Mouse (Mus musculus) CH12F3 (cell line): Measurements from ENCODE around the gene Sult5a1.
"Not testable (repeated sequence)": the region's sequence is repeated elsewhere in the genome, so short reads cannot be mapped to it uniquely, and the experiment has no call there.

ENCODE experiments used
- in situ Hi-C: fragments of 300-500 bp; cut with MboI; formaldehyde crosslinking; loops from 2 replicates; pipeline ENCODE4 v1.14.3; 2020; ENCODE audit warnings: low sequenced_read_pairs

The Sult5a1 gene

DNA sequence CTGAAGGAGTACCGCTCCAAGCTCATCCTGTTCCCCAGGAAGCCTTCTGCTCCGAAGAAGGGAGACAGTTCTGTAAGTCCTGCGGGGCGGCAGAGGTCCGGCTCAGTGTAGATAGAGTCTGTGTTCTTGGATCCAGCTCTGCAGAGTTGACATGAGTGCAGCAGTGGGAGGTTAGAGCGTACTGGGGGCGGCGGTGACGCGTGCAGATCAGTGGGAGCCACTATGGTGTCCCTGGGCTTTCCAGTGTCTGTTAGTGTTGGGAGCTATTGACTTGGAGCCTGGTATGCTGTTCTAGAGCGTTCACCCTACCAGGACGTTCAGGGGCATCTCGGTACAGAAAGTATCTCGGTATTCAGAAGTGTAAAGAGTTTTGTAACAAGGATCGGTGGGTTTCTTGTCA, 54.8 kb downstream of the Sult5a1 start:
- in situ Hi-C loops: no loop called here

DNA sequence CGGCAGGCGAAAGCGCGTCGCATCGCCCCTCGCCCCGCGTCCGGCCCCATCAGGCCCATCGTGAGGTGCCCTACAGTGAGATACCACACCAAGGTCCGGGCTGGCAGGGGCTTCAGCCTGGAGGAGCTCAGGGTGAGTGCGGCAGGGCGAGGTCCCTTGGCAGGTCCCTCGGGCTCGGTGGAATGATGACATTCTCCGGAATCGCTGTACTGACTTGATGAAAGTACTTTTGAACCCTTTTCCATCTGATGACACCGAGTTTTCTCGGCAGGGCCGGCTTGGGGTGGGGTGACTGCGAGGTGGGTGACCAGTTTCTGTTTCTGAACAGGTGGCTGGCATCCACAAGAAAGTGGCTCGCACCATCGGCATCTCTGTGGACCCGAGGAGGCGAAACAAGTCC, 55.3 kb downstream of the Sult5a1 start:
- in situ Hi-C loops: not testable (repeated sequence)

DNA sequence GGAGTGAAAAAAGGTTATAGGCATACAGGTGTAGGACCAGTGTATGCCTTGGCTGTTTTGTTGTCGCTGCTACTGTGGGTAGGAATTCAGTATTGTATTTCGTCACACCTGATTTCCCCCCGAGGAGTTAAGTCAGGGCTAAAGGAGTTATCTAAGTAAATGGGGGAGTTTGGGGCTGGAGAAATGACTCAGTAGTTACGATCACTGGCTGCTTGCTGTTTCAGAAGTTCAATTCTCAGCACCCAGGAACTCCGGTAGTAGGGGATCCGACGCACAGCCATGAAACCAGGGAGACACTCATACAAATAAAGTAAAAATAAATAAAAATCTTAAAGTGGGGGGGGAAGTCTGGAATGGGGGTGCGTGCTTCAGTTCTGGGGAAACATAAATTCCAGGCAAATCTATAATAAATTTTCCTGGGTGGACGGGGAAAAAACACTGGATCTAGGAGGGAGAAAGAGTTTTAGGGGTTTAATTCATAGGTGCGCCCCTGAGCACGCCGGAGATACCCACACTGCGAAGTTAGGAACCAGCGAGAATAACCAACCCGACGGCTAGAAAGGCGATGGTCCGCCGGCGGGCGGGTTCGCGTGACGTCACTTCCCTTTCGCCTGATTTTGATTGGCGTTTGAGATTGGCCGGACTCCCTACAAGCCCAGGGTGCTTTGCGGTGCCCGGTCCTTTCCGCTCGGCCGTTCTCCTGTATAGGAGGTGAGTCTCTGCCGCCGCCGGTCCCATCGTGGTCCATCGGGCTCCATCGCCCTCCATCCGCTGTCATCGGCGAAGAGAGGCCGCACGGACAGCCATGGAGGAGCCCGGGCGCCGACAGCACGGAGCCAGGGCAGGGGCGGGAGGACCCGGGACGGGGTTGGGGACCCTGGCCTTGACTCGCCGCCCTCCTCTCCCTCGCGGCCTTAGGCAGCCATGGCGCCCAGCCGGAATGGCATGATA, 56.1 kb downstream of the Sult5a1 start, which contains the start of gene Rpl13:
Rpl13 (plus strand) TSS at position 616 of the 951 bp plus-strand sequence.
- in situ Hi-C loops: no loop called here

DNA sequence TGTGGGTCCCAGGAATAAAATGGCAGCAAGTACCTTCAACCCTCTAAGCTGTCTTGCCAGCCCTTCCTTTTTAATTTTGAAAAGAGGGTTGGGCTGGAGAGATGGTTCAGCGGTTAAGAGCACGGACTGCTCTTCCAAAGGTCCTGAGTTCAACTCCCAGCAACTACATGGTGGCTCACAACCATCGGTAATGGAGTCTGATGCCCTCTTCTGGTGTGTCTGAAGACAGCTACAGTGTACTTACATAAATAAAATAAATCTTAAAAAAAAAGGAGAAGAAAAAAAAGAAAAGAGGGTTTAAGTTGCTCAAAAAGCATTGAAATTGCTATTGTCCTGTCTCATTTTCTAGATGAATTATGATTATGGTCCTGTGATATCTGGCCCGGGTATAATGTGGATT, 56.9 kb downstream of the Sult5a1 start:
- in situ Hi-C loops: no loop called here

DNA sequence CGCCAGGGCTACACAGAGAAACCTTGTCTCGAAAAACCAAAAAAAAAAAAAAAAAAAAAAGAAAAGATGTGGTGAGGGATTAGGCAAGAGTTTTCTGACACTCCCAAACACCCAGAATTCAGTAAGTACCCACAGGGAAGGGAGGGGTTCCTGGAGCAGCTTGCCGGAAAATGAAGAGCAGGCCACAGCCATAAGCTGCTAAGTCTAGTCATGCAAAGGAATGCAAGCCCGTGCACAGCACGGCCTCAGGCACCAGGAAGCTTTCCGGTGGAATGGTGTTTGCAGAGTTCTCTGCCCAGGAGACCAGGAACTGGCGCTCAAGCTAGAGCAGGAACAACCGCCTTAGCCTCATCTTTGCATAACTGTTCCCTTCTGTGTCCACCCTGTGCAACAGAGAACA, 57.8 kb downstream of the Sult5a1 start:
- in situ Hi-C loops: no loop called here

DNA sequence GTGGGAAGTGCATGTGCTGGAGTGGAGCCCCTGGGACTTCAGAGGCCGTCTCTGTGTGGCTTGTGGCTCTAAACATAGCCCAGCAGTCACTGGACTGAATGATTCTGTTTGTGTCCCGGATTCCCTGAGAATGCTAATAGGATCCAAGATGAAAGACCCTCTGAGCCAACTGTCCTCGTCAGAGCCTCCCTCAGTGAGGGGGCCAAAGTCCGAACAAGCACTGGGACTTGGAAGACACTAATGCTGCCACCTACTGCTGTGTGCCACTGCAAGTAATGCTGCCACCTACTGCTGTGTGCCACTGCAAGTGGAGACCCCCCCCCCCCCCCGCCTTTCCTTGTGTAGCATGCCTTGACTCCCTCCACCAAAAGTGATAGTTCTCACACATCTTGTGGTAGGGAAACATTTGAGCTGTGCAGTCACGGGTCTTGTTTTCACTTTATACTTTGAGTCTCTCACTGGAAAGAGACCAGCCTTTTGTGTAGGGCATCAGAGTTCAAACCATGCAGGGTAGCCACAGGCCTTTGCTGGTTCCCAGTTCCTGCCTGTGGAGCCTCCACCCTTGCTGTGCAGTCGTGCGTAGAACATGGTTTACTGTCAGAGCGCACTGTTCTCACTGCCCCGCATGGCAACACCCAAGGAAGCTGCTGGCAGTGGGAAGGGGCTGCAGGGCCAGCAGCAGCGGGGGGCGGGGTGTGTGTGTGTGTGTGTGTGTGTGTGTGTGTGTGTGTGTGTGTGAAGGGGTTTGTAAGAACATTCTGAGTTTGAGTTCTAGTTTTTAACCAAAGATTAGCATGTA, 60.1 kb downstream of the Sult5a1 start:
- in situ Hi-C loops: no loop called here

DNA sequence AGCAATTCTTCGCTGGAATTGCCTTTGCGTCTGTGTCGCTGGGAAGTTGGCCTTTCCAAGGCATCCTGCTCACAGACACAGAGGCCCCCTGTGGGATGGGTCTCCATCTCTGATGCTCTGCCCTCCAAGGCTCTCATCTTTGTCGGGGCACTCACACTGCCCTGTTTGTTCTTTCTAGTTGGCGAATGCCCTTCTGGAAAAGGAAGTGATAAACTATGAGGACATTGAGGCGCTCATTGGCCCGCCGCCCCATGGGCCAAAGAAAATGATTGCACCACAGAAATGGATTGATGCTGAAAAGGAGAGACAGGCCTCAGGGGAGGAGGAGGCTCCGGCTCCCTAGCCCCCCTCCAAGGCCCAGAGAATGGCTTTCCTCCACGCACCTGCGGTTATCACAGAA, 60.9 kb downstream of the Sult5a1 start:
- in situ Hi-C loops: no loop called here
